Mouse (Mus musculus) megakaryocyte, embryonic 14.5 days (primary cell): ENCODE measurements around the gene Ctnnbl1.

Experiments used
- FLI1 ChIP-seq: IDR thresholded peaks from 2 replicates; pipeline ENCODE4 v1.6.1; 2012; ENCODE audit warnings: low read length, inconsistent platforms, mixed read lengths
- GATA1 ChIP-seq: IDR thresholded peaks from 3 replicates; pipeline ENCODE4 v1.6.1; 2012; ENCODE audit warnings: mixed read lengths, low read length, inconsistent platforms, borderline replicate concordance

DNA sequence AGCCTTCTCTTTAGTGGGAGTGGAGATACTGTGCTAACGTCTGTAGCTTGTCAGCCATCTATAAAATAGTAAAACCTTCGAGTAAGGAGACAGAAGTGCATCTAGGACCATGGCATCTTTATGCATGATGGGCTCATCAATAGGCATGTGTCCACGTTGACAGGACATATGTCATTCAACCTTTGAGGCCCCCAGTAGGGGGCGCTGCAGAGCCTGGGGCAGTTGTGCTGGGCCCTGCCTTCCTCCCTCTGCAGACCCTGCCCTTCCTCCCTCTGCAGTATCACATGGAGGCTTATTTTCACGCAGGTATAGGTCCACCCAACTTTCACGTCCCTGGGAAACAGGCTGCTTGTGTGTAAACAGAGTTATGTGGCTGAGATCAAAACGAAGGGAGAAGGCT is 19.0 kb downstream of the Ctnnbl1 start:
- TF ChIP-seq GATA1 = no peak
- TF ChIP-seq FLI1 = no peak
